Mouse (Mus musculus): ENCODE measurements around the gene Cdk9.
A peak's percentile ranks its signal among the peaks of the same experiment; 100 is the strongest.

- TF ChIP-seq CTCF (IDR thresholded peaks at IDR 0.05; ENCODE audit: low read depth) (no peak), EP300 (IDR thresholded peaks at IDR 0.05; ENCODE audit: low read depth) (peak; percentile 75)
Measured at GRCm38 (mm10) chr2:32658873-32659272, 54.0 kb downstream of the Cdk9 start.

Measured in liver, embryonic 14.5 days (tissue).